Mouse (Mus musculus): ENCODE measurements around the gene Tmem119. TPM values are rescaled to one million over a fixed set of nuclear protein-coding genes. Genes with fewer than 3 reads are reported as not detected.
"Not testable (repeated sequence)": the region's sequence is repeated elsewhere in the genome, so short reads cannot be mapped to it uniquely, and the experiment has no call there.

Gene Tmem119
- polyA plus RNA-seq, 1 experiment from 2014 or later, result 25.1 TPM

DNA sequence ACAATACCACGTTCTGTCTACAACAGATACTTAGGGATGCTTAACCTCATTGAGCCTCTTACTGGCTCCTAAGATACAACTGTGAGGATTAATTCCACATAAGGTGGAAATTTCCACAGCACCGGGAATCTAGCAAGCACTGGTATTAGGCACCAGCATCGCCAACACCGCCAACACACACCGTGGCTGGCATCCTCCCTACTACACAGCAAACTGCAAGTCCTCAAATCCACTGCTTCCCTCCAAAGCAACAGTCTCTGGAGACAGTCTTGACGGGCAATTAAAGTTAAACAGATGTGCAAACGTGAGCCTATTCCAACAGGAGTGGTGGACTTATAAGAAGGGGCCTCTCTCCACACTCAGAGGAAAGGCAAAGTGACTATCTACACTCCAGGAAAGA, 19.1 kb downstream of the Tmem119 start:
- H3K4me1 ChIP-seq, result peaks cover 7% of the 10 kb centered on the region
- H3K27ac ChIP-seq (replicated peaks), result no peak overlapping the region
- H3K36me3 ChIP-seq, result peaks cover 24% of the 10 kb centered on the region
- 86% methylated on average over 7 of the region's 7 CpGs for WGBS
- H3K4me3 ChIP-seq, result no peak overlapping the region
- no peak for DNase-seq (ENCODE audit: low spot score)
- H3K27me3 ChIP-seq (ENCODE audit: low read depth, poor library complexity, severe bottlenecking), result peaks cover 22% of the 10 kb centered on the region
- peaks cover 6% of the 10 kb centered on the region; the same call in 1 of the 2 replicates for H3K9me3 ChIP-seq (replicated peaks)

DNA sequence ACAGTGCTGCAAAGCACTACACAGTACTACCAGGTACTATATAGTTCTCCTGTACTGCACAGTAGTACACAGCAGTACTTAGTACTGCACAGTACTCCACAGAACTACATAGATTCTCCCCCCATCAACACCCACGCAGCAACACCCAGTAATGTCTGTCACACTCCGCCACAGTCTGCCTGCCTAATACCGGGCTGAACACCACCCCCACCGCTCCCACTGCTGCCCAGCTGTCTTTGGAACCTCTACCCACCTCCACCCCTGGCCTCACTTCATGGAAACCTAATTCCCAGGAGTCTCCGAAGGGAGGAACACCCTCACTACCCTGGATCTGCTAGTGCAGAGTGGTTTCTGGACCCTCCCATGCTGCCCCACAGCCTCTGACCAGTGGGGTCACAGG, 19.6 kb downstream of the Tmem119 start:
- Histone ChIP-seq H3K9me3 (replicated peaks) (peaks cover 6% of the 10 kb centered on the region; the same call in 1 of the 2 replicates), H3K4me1 (peaks cover 7% of the 10 kb centered on the region), H3K36me3 (peaks cover 29% of the 10 kb centered on the region), H3K27me3 (ENCODE audit: low read depth, poor library complexity, severe bottlenecking) (peaks cover 22% of the 10 kb centered on the region), H3K4me3 (no peak overlapping the region), H3K27ac (replicated peaks) (no peak overlapping the region)
- WGBS, result 90% methylated on average over 5 of the region's 5 CpGs
- DNase-seq (ENCODE audit: low spot score), result no peak

DNA sequence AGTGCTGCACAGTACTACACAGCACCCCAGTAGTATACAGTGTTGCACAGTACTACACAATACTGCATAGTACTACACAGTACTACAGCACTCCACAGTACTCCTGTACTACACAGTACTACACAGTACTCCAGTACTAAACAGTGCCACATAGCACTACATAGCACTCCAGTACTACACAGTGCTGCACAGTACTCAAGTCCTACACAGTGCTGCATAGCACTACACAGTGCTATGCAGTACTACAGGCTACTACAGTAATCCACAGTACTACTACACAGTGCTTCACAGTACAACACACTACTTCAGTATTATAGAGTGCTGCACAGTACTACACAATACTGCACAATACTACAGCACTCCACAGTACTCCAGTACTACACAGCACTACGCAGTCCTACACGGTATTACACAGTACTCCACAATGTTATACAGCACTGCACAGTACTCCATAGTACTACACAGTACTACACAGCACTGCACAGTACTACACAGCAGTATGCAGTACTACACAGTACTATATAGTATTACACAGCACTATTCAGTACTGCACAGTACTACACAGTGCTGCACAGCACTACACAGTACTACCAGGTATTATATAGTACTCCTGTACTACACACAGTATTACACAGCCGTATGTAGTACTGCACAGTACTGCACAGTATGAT, 20.1 kb downstream of the Tmem119 start:
- H3K27me3 ChIP-seq (ENCODE audit: low read depth, poor library complexity, severe bottlenecking), result peaks cover 22% of the 10 kb centered on the region
- no peak overlapping the region for H3K27ac ChIP-seq (replicated peaks)
- 94% methylated on average over 3 of the region's 3 CpGs for WGBS
- H3K36me3 ChIP-seq, result peaks cover 34% of the 10 kb centered on the region
- no peak overlapping the region for H3K4me3 ChIP-seq
- DNase-seq (ENCODE audit: low spot score), result no peak
- H3K9me3 ChIP-seq (replicated peaks), result peaks cover 6% of the 10 kb centered on the region; the same call in 1 of the 2 replicates
- H3K4me1 ChIP-seq, result peaks cover 7% of the 10 kb centered on the region

- 80% methylated on average over 5 of the region's 5 CpGs for WGBS
- no peak for DNase-seq (ENCODE audit: low spot score)
- Histone ChIP-seq H3K27me3 (ENCODE audit: low read depth, poor library complexity, severe bottlenecking) (peaks cover 21% of the 10 kb centered on the region), H3K27ac (replicated peaks) (no peak overlapping the region), H3K4me3 (no peak overlapping the region), H3K36me3 (peaks cover 41% of the 10 kb centered on the region), H3K9me3 (replicated peaks) (peaks cover 6% of the 10 kb centered on the region; the same call in 1 of the 2 replicates), H3K4me1 (peaks cover 7% of the 10 kb centered on the region)
Observed at GRCm38 (mm10) chr5:113779569-113779968, 20.7 kb downstream of the Tmem119 start.

GRCm38 (mm10) chr5:113777728-113778127, 22.6 kb downstream of the Tmem119 start:
- H3K4me1 ChIP-seq, result peaks cover 13% of the 10 kb centered on the region
- 91% methylated on average over 8 of the region's 8 CpGs for WGBS
- DNase-seq (ENCODE audit: low spot score); H3K27ac ChIP-seq (replicated peaks); H3K27me3 ChIP-seq (ENCODE audit: low read depth, poor library complexity, severe bottlenecking); H3K4me3 ChIP-seq; H3K9me3 ChIP-seq (replicated peaks): not testable (repeated sequence)
- peaks cover 45% of the 10 kb centered on the region for H3K36me3 ChIP-seq

DNA sequence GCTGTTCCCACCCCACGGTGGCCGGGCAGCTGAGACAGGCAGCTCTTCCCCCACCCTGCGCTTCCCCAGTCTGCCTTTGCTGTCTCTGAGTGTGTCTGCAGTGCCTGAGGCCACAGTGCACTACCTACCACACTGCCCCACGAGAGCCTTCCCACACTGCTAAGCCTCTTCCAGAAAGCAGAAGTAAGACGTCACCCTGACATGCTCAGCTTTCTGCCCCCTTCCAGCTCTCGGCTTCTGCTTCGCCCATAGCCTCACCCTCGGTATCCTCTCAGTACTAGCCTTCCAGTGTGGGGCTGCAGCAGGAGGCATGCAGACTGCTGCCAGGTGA, 23.5 kb downstream of the Tmem119 start:
- DNase-seq (ENCODE audit: low spot score), result no peak
- WGBS, result 87% methylated on average over 8 of the region's 8 CpGs
- Histone ChIP-seq H3K27me3 (ENCODE audit: low read depth, poor library complexity, severe bottlenecking) (no peaks in the 10 kb centered on the region), H3K4me3 (no peak overlapping the region), H3K36me3 (peaks cover 45% of the 10 kb centered on the region), H3K27ac (replicated peaks) (no peak overlapping the region), H3K4me1 (peaks cover 16% of the 10 kb centered on the region), H3K9me3 (replicated peaks) (peaks cover 6% of the 10 kb centered on the region; the same call in 1 of the 2 replicates)

GRCm38 (mm10) chr5:113776128-113776895, 24.0 kb downstream of the Tmem119 start:
- Histone ChIP-seq H3K27me3 (ENCODE audit: low read depth, poor library complexity, severe bottlenecking) (no peaks in the 10 kb centered on the region), H3K9me3 (replicated peaks) (peaks cover 6% of the 10 kb centered on the region; the same call in 1 of the 2 replicates), H3K36me3 (peaks cover 45% of the 10 kb centered on the region), H3K4me1 (peaks cover 17% of the 10 kb centered on the region), H3K4me3 (no peak overlapping the region), H3K27ac (replicated peaks) (no peak overlapping the region)
- DNase-seq (ENCODE audit: low spot score), result no peak
- 92% methylated on average over 15 of the region's 15 CpGs for WGBS

- no peaks in the 10 kb centered on the region for H3K27me3 ChIP-seq (ENCODE audit: low read depth, poor library complexity, severe bottlenecking)
Observed at GRCm38 (mm10) chr5:113775585-113775984, 24.7 kb downstream of the Tmem119 start.

GRCm38 (mm10) chr5:113773664-113774063, 26.7 kb downstream of the Tmem119 start:
- peak; percentile 80 for DNase-seq (ENCODE audit: low spot score)
- H3K27me3 ChIP-seq (ENCODE audit: low read depth, poor library complexity, severe bottlenecking), result no peaks in the 10 kb centered on the region
- H3K27ac ChIP-seq (replicated peaks), result no peak overlapping the region
- H3K4me3 ChIP-seq, result peak overlapping the region; percentile 84
- 4% methylated on average over 7 of the region's 7 CpGs for WGBS
- peaks cover 38% of the 10 kb centered on the region for H3K4me1 ChIP-seq
- peaks cover 54% of the 10 kb centered on the region for H3K36me3 ChIP-seq
- no peaks in the 10 kb centered on the region for H3K9me3 ChIP-seq (replicated peaks)

More at GRCm38 (mm10) chr5:113775585-113775984, 24.7 kb downstream of the Tmem119 start:
- H3K27ac ChIP-seq (replicated peaks), result no peak overlapping the region
- H3K4me3 ChIP-seq, result no peak overlapping the region
- WGBS, result 89% methylated on average over 10 of the region's 10 CpGs
- no peak for DNase-seq (ENCODE audit: low spot score)
- H3K9me3 ChIP-seq (replicated peaks), result peaks cover 6% of the 10 kb centered on the region; the same call in 1 of the 2 replicates
- peaks cover 45% of the 10 kb centered on the region for H3K36me3 ChIP-seq
- peaks cover 18% of the 10 kb centered on the region for H3K4me1 ChIP-seq

- DNase-seq (ENCODE audit: low spot score), result no peak
- no peaks in the 10 kb centered on the region for H3K27me3 ChIP-seq (ENCODE audit: low read depth, poor library complexity, severe bottlenecking)
- no peaks in the 10 kb centered on the region for H3K9me3 ChIP-seq (replicated peaks)
- H3K36me3 ChIP-seq, result peaks cover 55% of the 10 kb centered on the region
- WGBS, result 3% methylated on average over 37 of the region's 38 CpGs
- peak overlapping the region; percentile 99 for H3K27ac ChIP-seq (replicated peaks)
- H3K4me3 ChIP-seq, result peak overlapping the region; percentile 84
- peaks cover 39% of the 10 kb centered on the region for H3K4me1 ChIP-seq
Observed at GRCm38 (mm10) chr5:113772905-113773519, 27.3 kb downstream of the Tmem119 start.

- Histone ChIP-seq H3K36me3 (peaks cover 56% of the 10 kb centered on the region), H3K27me3 (ENCODE audit: low read depth, poor library complexity, severe bottlenecking) (no peaks in the 10 kb centered on the region), H3K4me3 (peak within 1 kb of the TSS; percentile 84), H3K27ac (replicated peaks) (peak within 1 kb of the TSS; percentile 99), H3K4me1 (peaks cover 39% of the 10 kb centered on the region), H3K9me3 (replicated peaks) (no peaks in the 10 kb centered on the region)
- WGBS, result under 1% methylated on average over 49 of the region's 49 CpGs
- DNase-seq (ENCODE audit: low spot score), result peak; percentile 93
Observed at GRCm38 (mm10) chr5:113772450-113772895, 27.8 kb downstream of the Tmem119 start, which contains the start of the genes Sart3 and Iscu. Gene Sart3 (minus strand): TSS chr5:113772510. Gene Iscu (plus strand): TSS chr5:113772748.

DNA sequence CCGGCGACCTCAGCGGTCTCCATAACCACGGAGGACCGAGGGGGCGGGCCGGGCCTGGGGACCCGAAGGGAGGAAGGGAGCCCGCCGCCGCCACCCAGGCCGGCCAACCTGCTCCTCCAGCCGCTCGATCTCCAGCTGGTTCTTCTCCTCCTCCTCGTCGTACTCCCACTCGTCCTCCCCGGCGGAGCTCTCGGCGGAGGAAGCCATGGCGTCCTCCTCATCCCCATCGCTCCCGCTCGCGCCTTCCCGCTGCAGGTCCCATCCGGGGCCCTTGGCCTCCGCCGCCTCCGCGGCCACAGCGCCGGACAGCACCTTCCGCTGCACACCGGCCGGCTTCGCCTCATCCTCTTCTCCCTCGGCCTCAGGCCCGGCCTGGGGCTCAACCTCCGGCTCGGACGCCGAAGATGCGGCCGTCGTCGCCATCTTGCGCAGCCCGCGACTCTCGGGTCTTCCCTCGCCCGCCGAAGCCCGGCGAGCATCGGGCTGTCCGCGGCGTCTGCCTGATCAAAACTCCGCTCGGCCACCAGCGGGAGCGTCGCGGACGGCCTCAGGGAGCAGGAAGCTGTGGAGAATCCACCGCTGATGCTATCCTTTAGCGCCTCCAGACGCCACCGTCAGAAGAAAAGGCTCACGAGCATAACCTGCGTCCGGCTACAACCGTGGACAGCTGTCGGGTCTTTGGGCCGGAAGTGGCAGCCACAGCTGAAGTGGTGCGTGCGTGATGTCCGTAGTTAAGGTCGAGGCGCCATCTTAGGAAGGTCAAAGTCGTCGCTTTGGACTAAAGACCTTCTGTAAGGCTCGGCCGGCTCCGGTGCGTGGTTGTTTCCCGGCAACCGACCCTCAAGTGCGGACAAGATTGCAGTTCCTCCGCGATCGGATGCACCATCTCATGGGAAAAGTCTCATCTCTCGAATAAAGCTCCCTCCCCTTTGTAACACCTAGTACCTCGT, 28.8 kb downstream of the Tmem119 start:
- Histone ChIP-seq H3K27me3 (ENCODE audit: low read depth, poor library complexity, severe bottlenecking) (no peaks in the 10 kb centered on the region), H3K4me1 (peaks cover 39% of the 10 kb centered on the region)

More for the DNA sequence above, 28.8 kb downstream of the Tmem119 start:
- H3K36me3 ChIP-seq, result peaks cover 57% of the 10 kb centered on the region
- peak overlapping the region; percentile 84 for H3K4me3 ChIP-seq
- under 1% methylated on average over 97 of the region's 97 CpGs for whole genome bisulfite sequencing
- peak overlapping the region; percentile 99 for H3K27ac ChIP-seq (replicated peaks)
- H3K9me3 ChIP-seq (replicated peaks), result no peaks in the 10 kb centered on the region
- DNase-seq (ENCODE audit: low spot score), result peak; percentile 88
